Mouse (Mus musculus) liver, embryonic 16.5 days (tissue): ENCODE measurements around the gene Epb41l2. TPM values are rescaled to one million over a fixed set of nuclear protein-coding genes. Genes with fewer than 3 reads are reported as not detected.

ENCODE experiments used
- ATAC-seq: fragments of 200-750 bp; cut with Nextera tagmentation; 2 replicates; pipeline ENCODE4 v1.8.0; 2017; ENCODE audit warnings: low read depth, mild to moderate bottlenecking, moderate number of reproducible peaks, moderate library complexity
- H3K27ac ChIP-seq: fragments of 300-500 bp; sonication (generic); 2 replicates; pipeline ENCODE4 v1.5.1; 2014; ENCODE audit warnings: mild to moderate bottlenecking, low read length
- H3K27me3 ChIP-seq: fragments of 300-500 bp; sonication (generic); 2 replicates; pipeline ENCODE4 v1.6.1; 2014; ENCODE audit warnings: low read depth, low read length, mixed read lengths; ENCODE audit not compliant: control insufficient read depth, insufficient read depth
- H3K36me3 ChIP-seq: fragments of 300-500 bp; sonication (generic); 2 replicates; pipeline ENCODE4 v1.6.1; 2014; ENCODE audit warnings: mild to moderate bottlenecking; ENCODE audit not compliant: control insufficient read depth, insufficient read depth
- H3K4me1 ChIP-seq: fragments of 300-500 bp; sonication (generic); 2 replicates; pipeline ENCODE4 v1.6.1; 2014; ENCODE audit warnings: low read depth, low read length, mixed read lengths; ENCODE audit not compliant: control insufficient read depth
- H3K4me2 ChIP-seq: fragments of 300-500 bp; sonication (generic); 2 replicates; pipeline ENCODE4 v1.6.1; 2014; ENCODE audit warnings: low read depth, low read length, mixed read lengths
- H3K4me3 ChIP-seq: fragments of 300-500 bp; sonication (generic); 2 replicates; pipeline ENCODE4 v1.5.1; 2014; ENCODE audit warnings: low read depth, mild to moderate bottlenecking, low read length
- H3K9ac ChIP-seq: fragments of 300-500 bp; sonication (generic); 2 replicates; pipeline ENCODE4 v1.6.1; 2014; ENCODE audit warnings: low read depth, low read length
- H3K9me3 ChIP-seq: fragments of 300-500 bp; sonication (generic); replicated peaks from 2 replicates; pipeline ENCODE4 v1.6.1; 2016; ENCODE audit warnings: low read length; ENCODE audit not compliant: control insufficient read depth
- WGBS: fragments of 180-500 bp; shearing (Covaris S2); extraction: QIAGEN DNeasy Blood & Tissue Kit; methylation state at CpG from one replicate; pipeline ENCODE4 v1.1.7; 2014; ENCODE audit not compliant: insufficient replicate concordance; 5-methylcytosine and 5-hydroxymethylcytosine counted together
- polyA plus RNA-seq: library from polyadenylated mRNA; unstranded; fragments of >200 nt; fragmentation: Nextera tagmentation; extraction: Ambion mirVana; gene quantifications from 2 replicates; pipeline ENCODE4 v1.2.1, GENCODE M21; 2015

The Epb41l2 gene
- polyA plus RNA-seq, 1 experiment from 2014 or later, result 11.9 TPM

- ATAC-seq, result peak; percentile 19; the same call in 1 of the 2 replicates
Observed at GRCm38 (mm10) chr10:25402886-25403285, 43.3 kb downstream of the Epb41l2 start.

DNA sequence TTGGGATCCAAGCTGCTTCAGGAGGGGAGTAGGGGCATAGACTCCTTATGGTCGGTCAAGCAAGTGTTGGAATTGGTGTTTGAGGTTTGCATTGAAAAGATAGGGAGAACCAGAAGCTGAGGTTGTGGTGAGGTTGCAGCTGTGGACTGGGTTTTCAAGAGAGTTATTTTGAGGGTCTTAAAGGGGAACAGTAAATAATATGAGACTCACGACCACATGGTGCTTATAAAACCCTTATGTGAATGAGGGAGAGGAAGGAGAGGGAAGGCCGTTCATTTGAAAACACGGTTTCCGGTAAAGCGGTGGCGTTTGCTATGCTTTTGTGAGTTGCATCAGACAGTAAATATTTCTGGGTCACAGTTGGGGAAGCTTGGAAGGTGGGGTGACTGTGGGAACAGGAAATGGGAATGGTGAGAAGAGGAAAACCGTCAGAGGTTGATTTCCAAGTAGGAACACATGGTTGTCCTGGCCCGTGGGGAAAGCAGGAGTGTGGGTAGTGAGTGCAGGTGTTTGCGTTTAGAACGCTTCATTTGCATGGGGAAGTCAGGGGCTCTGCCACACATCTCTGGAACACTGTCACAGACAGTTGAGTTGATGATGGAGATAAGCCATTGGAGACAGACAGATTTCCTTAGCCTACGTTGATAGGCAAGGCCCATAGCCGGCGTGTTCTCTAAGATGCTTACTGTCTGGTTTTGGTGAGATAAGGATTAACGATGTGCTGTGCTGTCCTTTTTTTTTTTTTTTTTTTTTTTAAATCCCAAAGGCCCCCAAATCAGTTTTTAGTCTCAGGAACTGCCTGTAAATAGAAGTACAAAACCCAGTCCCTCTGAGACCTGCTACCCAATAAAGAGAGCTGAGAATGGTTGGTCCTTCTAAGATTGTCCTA is 44.5 kb downstream of the Epb41l2 start:
- Histone ChIP-seq H3K4me3 (no peak overlapping the region), H3K9ac (no peak overlapping the region), H3K4me2 (no peak overlapping the region), H3K9me3 (no peaks in the 10 kb centered on the region), H3K36me3 (no peaks in the 10 kb centered on the region), H3K4me1 (peaks cover 3% of the 10 kb centered on the region), H3K27ac (no peak overlapping the region), H3K27me3 (no peaks in the 10 kb centered on the region)
- no peak for ATAC-seq
- 23% methylated on average over 15 of the region's 15 CpGs for WGBS

More at GRCm38 (mm10) chr10:25402886-25403285, 43.3 kb downstream of the Epb41l2 start:
- Histone ChIP-seq H3K27me3 (no peaks in the 10 kb centered on the region), H3K36me3 (no peaks in the 10 kb centered on the region), H3K27ac (no peak overlapping the region), H3K4me2 (no peak overlapping the region), H3K4me1 (peaks cover 3% of the 10 kb centered on the region), H3K9me3 (no peaks in the 10 kb centered on the region), H3K9ac (no peak overlapping the region), H3K4me3 (no peak overlapping the region)
- WGBS, result 33% methylated on average over 1 of the region's 1 CpGs

DNA sequence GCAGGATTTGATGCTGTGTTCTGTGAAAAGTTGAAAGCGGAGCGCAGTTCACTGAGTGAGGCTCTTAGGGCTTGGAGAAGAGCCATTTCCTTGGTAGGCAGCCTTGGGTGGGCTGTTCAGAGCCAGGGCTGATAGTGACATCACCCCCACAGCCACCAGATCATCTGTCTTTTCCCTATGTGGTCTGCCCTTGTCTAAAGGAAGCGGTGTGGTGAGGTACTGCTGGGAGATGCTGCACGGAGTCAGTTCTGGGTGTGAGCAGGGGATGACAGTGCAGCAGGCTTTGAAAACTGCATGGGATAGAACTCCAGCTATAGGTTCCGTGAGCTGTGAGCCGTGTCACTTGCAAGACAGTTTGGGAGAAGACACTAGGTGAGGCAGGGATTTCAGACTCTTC is 45.1 kb downstream of the Epb41l2 start:
- Histone ChIP-seq H3K36me3 (no peaks in the 10 kb centered on the region), H3K27me3 (no peaks in the 10 kb centered on the region), H3K4me1 (peaks cover 3% of the 10 kb centered on the region), H3K4me3 (no peak overlapping the region), H3K9me3 (no peaks in the 10 kb centered on the region), H3K27ac (no peak overlapping the region), H3K4me2 (no peak overlapping the region), H3K9ac (no peak overlapping the region)
- no peak for ATAC-seq
- 44% methylated on average over 6 of the region's 6 CpGs for WGBS

DNA sequence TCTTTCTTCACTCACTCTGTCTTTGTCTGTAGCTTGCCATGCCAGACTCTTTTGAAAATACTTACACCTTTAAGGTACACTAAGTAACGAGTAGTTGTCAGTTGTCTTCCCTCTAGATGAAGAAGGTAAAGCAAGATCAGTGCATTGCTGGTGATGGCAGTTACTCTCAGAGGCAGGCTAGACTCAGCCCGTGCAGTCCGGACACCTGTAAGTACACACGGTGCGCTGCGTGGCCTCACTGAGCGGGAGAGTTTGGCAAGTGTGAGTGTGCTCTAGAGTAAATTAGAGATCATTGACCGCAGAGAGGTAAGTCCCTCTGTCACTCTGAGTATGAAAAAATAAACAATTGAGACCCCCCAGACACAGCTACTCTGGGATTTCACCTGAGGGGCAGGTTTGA is 46.0 kb downstream of the Epb41l2 start:
- WGBS, result 78% methylated on average over 8 of the region's 8 CpGs
- Histone ChIP-seq H3K36me3 (no peaks in the 10 kb centered on the region), H3K4me3 (no peak overlapping the region), H3K27ac (no peak overlapping the region), H3K9me3 (no peaks in the 10 kb centered on the region), H3K27me3 (no peaks in the 10 kb centered on the region), H3K4me2 (no peak overlapping the region), H3K9ac (no peak overlapping the region), H3K4me1 (peaks cover 3% of the 10 kb centered on the region)
- ATAC-seq, result no peak

DNA sequence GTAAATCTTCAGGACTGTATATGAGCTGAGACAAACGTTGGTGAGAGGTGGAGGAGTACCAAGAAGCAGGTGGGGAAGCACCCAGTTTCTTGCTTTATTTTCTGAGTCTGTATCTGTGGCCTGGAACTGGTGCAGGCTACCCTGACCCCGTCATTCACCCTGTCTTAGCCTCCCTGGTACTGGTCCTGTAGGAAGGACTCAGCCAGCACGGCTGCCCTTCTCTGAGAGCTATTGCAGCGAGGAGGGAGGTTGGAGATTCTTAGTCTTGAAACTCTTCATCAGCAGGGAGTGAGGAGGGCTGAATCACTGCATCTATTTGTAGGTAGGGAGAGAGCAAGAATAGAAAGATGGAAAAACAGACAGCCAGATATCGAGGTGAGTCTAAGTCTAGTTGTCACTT is 47.1 kb downstream of the Epb41l2 start:
- Histone ChIP-seq H3K4me2 (no peak overlapping the region), H3K36me3 (no peaks in the 10 kb centered on the region), H3K4me3 (no peak overlapping the region), H3K4me1 (peaks cover 3% of the 10 kb centered on the region; the same call in 1 of the 2 replicates), H3K9ac (no peak overlapping the region), H3K9me3 (no peaks in the 10 kb centered on the region), H3K27me3 (no peaks in the 10 kb centered on the region), H3K27ac (no peak overlapping the region)
- no peak for ATAC-seq
- WGBS, result 56% methylated on average over 5 of the region's 5 CpGs

DNA sequence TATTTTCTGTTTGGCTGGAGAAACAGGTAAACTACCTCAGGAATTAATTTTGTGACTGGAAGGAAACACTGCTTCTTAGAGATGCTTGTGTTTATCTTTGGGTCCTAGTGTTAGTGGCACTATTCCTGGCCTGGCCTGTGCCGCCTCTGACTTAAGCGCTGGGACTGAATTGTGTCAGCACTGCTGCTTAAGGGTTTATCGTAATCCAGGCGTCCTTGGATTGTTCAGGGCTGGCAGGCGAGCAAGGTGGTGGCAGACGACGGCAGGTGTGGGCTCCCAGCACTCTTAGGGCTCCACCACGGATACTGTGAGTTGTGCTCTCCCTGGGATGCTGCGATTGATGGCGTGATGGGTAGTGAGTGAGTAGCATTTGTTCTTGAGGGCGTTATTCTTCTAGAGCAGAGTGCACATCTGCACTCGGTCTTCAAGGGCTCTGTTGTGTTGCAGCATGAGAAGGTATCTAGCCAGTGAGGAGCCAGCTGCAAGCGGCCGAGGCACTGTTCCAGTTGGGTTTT is 48.6 kb downstream of the Epb41l2 start:
- peaks cover 3% of the 10 kb centered on the region; the same call in 1 of the 2 replicates for H3K4me1 ChIP-seq
- no peak overlapping the region for H3K4me3 ChIP-seq
- no peak overlapping the region for H3K4me2 ChIP-seq
- no peaks in the 10 kb centered on the region for H3K27me3 ChIP-seq
- H3K27ac ChIP-seq, result no peak overlapping the region
- H3K9ac ChIP-seq, result no peak overlapping the region
- no peaks in the 10 kb centered on the region for H3K9me3 ChIP-seq
- H3K36me3 ChIP-seq, result no peaks in the 10 kb centered on the region
- no peak for ATAC-seq
- 71% methylated on average over 14 of the region's 14 CpGs for WGBS

DNA sequence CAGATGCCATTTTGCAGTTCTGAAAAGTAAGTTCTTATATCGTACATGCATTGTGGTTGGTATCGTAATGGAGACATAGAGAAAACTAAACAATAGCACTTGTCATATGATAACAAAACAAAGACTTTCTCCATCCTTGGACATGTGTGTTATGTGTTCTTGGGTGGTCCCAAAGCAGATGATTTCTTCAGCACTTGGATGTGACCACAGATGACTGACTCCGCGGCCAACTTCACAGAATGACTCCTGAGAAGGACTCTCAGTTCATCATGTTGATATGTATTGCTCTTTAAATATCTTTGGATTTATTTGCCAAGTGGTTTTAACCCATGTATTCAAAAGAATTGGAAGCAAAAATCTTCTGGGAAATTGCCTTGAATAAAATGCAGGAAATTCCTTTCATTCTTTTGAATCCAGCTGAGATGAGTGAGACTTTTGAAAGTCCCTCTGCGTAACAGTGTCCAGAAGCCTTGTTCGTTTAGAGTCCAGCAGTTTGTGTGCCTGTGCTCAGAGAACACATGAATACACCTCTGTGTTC is 52.3 kb downstream of the Epb41l2 start:
- no peak overlapping the region for H3K9ac ChIP-seq
- no peak overlapping the region for H3K27ac ChIP-seq
- ATAC-seq, result no peak
- H3K9me3 ChIP-seq, result no peaks in the 10 kb centered on the region
- no peaks in the 10 kb centered on the region for H3K36me3 ChIP-seq
- WGBS, result 73% methylated on average over 6 of the region's 6 CpGs
- no peaks in the 10 kb centered on the region for H3K27me3 ChIP-seq
- H3K4me3 ChIP-seq, result no peak overlapping the region
- H3K4me2 ChIP-seq, result no peak overlapping the region
- no peaks in the 10 kb centered on the region; the same call in 1 of the 2 replicates for H3K4me1 ChIP-seq

DNA sequence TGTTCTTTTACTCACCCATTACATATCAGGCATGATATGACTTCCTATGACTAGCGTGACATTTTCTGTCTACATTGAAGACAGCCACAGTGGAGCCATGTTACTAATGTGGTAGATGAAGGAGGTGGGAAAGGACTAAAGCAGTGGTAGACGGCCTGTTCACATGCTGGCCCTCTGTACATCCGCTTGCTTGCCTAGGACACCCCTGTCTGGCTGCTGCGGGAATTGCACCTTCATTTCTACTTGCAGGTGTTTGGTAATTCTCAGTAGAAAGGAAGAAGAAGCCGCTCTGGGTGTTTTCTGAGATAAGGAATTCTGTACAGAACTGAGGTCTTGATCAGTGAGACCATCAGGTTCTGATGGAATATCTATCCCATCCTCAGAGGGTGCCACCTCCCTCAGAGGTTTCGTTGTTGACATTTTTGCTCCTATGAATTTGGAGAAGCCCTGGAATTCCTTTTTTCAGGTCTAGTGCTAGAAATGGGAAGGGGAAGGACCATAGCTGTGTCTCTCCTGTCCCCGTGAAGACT is 55.7 kb downstream of the Epb41l2 start:
- no peaks in the 10 kb centered on the region; the same call in 1 of the 2 replicates for H3K4me1 ChIP-seq
- 45% methylated on average over 7 of the region's 7 CpGs for WGBS
- H3K27me3 ChIP-seq, result no peaks in the 10 kb centered on the region
- H3K36me3 ChIP-seq, result no peaks in the 10 kb centered on the region
- H3K9me3 ChIP-seq, result no peaks in the 10 kb centered on the region
- no peak overlapping the region for H3K4me2 ChIP-seq
- no peak overlapping the region for H3K9ac ChIP-seq
- H3K4me3 ChIP-seq, result no peak overlapping the region
- H3K27ac ChIP-seq, result no peak overlapping the region
- ATAC-seq, result 0 out of 2 replicates have a peak, but pooled peaks have one; percentile 48

GRCm38 (mm10) chr10:25416696-25417095 is 57.1 kb downstream of the Epb41l2 start:
- Histone ChIP-seq H3K36me3 (no peaks in the 10 kb centered on the region), H3K9me3 (no peaks in the 10 kb centered on the region), H3K4me2 (no peak overlapping the region), H3K4me1 (no peaks in the 10 kb centered on the region; the same call in 1 of the 2 replicates), H3K27ac (no peak overlapping the region), H3K9ac (no peak overlapping the region), H3K27me3 (no peaks in the 10 kb centered on the region), H3K4me3 (no peak overlapping the region)
- no peak for ATAC-seq
- 58% methylated on average over 5 of the region's 5 CpGs for WGBS
